Mouse (Mus musculus) cerebellum, adult 2 months (tissue): ENCODE results near the gene Ebf1.

Experiments
- CTCF ChIP-seq: fragments of 200-500 bp; IDR thresholded peaks from 2 replicates; pipeline ENCODE4 v1.5.1; 2011; ENCODE audit warnings: low read depth, mild to moderate bottlenecking, control low read depth, low read length, moderate library complexity, borderline replicate concordance; ENCODE audit not compliant: insufficient read depth
- POLR2A ChIP-seq: fragments of 200-500 bp; IDR thresholded peaks from 2 replicates; pipeline ENCODE4 v1.6.1; 2011; ENCODE audit warnings: low read length, control low read depth, borderline replicate concordance; ENCODE audit not compliant: insufficient read depth

- no peak for TF ChIP-seq POLR2A
- TF ChIP-seq CTCF = no peak
Observed at GRCm38 (mm10) chr11:44792816-44793215, 175.7 kb downstream of the Ebf1 start.
